Mouse (Mus musculus): Measurements from ENCODE around the gene Mkks. TPM values are rescaled to one million over a fixed set of nuclear protein-coding genes. Genes with fewer than 3 reads are reported as not detected.

Gene Mkks
- polyA plus RNA-seq, 1 experiment from 2014 or later = 12.8 TPM

Other genes with a start within 250 kb of the Mkks start
- 326 and 328 TPM in 2 replicates for gene Snap25, start 177.9 kb downstream of the Mkks start, polyA plus RNA-seq (2015; fragmentation: Nextera tagmentation; extraction: Ambion mirVana)
- gene AL731706.2, start 5.7 kb downstream of the Mkks start, polyA plus RNA-seq (2015; fragmentation: Nextera tagmentation; extraction: Ambion mirVana) = 28.3 and 32.0 TPM in 2 replicates
- 10.6 and 12.7 TPM in 2 replicates for gene Slx4ip, start 171 bp downstream of the Mkks start, polyA plus RNA-seq (2015; fragmentation: Nextera tagmentation; extraction: Ambion mirVana)
- 20.1 and 23.9 TPM in 2 replicates for gene AL731706.1, start within 50 bp of the Mkks start, polyA plus RNA-seq (2015; fragmentation: Nextera tagmentation; extraction: Ambion mirVana)
- gene Jag1, start 225.3 kb upstream of the Mkks start, polyA plus RNA-seq (2015; fragmentation: Nextera tagmentation; extraction: Ambion mirVana) = 5.1 and 9.2 TPM in 2 replicates

All from hindbrain, embryonic 16.5 days (tissue).